Mouse (Mus musculus): ENCODE data around the gene Ctu1.
"Not testable (repeated sequence)": the region's sequence is repeated elsewhere in the genome, so short reads cannot be mapped to it uniquely, and the experiment has no call there.

Gene Ctu1

GRCm38 (mm10) chr7:43682511-43682910 lies 10.7 kb downstream of the Ctu1 start:
- DNase-seq = not testable (repeated sequence)

GRCm38 (mm10) chr7:43685088-43685487 lies 13.3 kb downstream of the Ctu1 start:
- no peak for DNase-seq

GRCm38 (mm10) chr7:43690118-43690517 lies 18.3 kb downstream of the Ctu1 start, which contains the start of gene Klk14:
Gene Klk14, plus strand, starts transcription at chr7:43690418.
- no peak for DNase-seq

- DNase-seq = no peak
Measured at GRCm38 (mm10) chr7:43710031-43710430, 38.2 kb downstream of the Ctu1 start.

GRCm38 (mm10) chr7:43712267-43712666 lies 40.5 kb downstream of the Ctu1 start, which contains the start of gene Klk13:
Gene Klk13, plus strand, starts transcription at chr7:43712567.
- DNase-seq = no peak

GRCm38 (mm10) chr7:43712917-43713316 lies 41.1 kb downstream of the Ctu1 start:
- DNase-seq = no peak

- DNase-seq = no peak
Measured at GRCm38 (mm10) chr7:43713741-43714351, 42.0 kb downstream of the Ctu1 start.
